Mouse (Mus musculus) left cerebral cortex, adult 2 months (tissue): ENCODE data around the gene Rexo2. TPM values are rescaled to one million over a fixed set of nuclear protein-coding genes. Genes with fewer than 3 reads are reported as not detected.

Source experiments
- DNase-seq, 2 experiments: peaks; one replicate each; pipeline ENCODE4 v3.0.0; 2021 to 2022; ENCODE audit warnings: low spot score in 2 of 2, mixed read lengths in 1 of 2; ENCODE audit errors: extremely low spot score in 1 of 2
- H3K27ac ChIP-seq: fragments of 200-600 bp; 2 replicates; pipeline ENCODE4 v1.8.1; 2022
- H3K4me3 ChIP-seq: fragments of 200-600 bp; 2 replicates; pipeline ENCODE4 v1.8.1; 2022
- CTCF ChIP-seq: fragments of 200-600 bp; IDR thresholded peaks from 2 replicates; pipeline ENCODE4 v1.8.1; 2022; ENCODE audit warnings: antibody characterized with exemption, mild to moderate bottlenecking, moderate library complexity
- intact Hi-C: fragments of 180-260 bp; cut with DNase I; formaldehyde crosslinking; loops from one replicate; pipeline ENCODE4 v1.15.1; 2025
- microRNA-seq, 2 experiments: library from miRNA; unstranded; fragments of <30 nt; microRNA quantifications; one replicate each; pipeline ENCODE4 v1.2.0; 2021
- total RNA-seq, 2 experiments: library from RNA; stranded (reverse); gene quantifications; 2 replicates each; pipeline ENCODE4 v1.2.3; 2021

Rexo2 gene
- total RNA-seq, 2 experiments from 2014 or later = 95.4 to 99.5 TPM

- intact Hi-C loops = no loop called here
- DNase-seq = no peak
- no peak for TF ChIP-seq CTCF
- H3K27ac ChIP-seq = no peak overlapping the region
- H3K4me3 ChIP-seq = no peak overlapping the region
Observed at GRCm38 (mm10) chr9:48423256-48423655, 57.2 kb downstream of the Rexo2 start.

- intact Hi-C loops = no loop called here
- H3K27ac ChIP-seq = no peak overlapping the region
- DNase-seq = no peak
- no peak for TF ChIP-seq CTCF
- H3K4me3 ChIP-seq = no peak overlapping the region
Observed at GRCm38 (mm10) chr9:48422382-48422781, 58.0 kb downstream of the Rexo2 start.

GRCm38 (mm10) chr9:48421561-48421960, 58.9 kb downstream of the Rexo2 start:
- no peak overlapping the region for H3K27ac ChIP-seq
- TF ChIP-seq CTCF = no peak
- no peak for DNase-seq
- no peak overlapping the region for H3K4me3 ChIP-seq
- intact Hi-C loops = no loop called here

- intact Hi-C loops = no loop called here
- Histone ChIP-seq H3K27ac (no peak overlapping the region), H3K4me3 (no peak overlapping the region)
- no peak for DNase-seq
- TF ChIP-seq CTCF = no peak
Observed at GRCm38 (mm10) chr9:48421029-48421428, 59.4 kb downstream of the Rexo2 start.

GRCm38 (mm10) chr9:48420437-48420836, 60.0 kb downstream of the Rexo2 start:
- intact Hi-C loops = no loop called here
- no peak for TF ChIP-seq CTCF

GRCm38 (mm10) chr9:48418829-48419228, 61.6 kb downstream of the Rexo2 start:
- no peak overlapping the region for H3K27ac ChIP-seq
- intact Hi-C loops = no loop called here
- no peak for TF ChIP-seq CTCF
- no peak overlapping the region for H3K4me3 ChIP-seq
- DNase-seq = no peak

More at GRCm38 (mm10) chr9:48420437-48420836, 60.0 kb downstream of the Rexo2 start:
- no peak overlapping the region for H3K4me3 ChIP-seq
- H3K27ac ChIP-seq = no peak overlapping the region
- DNase-seq = no peak

Small RNA genes lying within 50 kb of the gene (microRNA-seq; reads per million reads assigned to microRNA genes)
- 0 reads per million in 2 experiments for gene Gm23653

Other genes starting within 250 kb of the Rexo2 start
- gene Nxpe2, start 127.2 kb downstream of the Rexo2 start, total RNA-seq = under 1 TPM; 0.16 to 0.32 TPM
- 10 to 100 TPM; 32.1 to 36.1 TPM for gene Rbm7, start 14.7 kb upstream of the Rexo2 start, total RNA-seq
- 1 to 10 TPM; 9.3 to 9.4 TPM for gene Gm5617, start 14.8 kb upstream of the Rexo2 start, total RNA-seq
- gene Nnmt, start 124.5 kb upstream of the Rexo2 start, total RNA-seq = 1 to 10 TPM in 1 of 2 experiments, under 1 TPM in 1; 0.57 to 1.4 TPM